Mouse (Mus musculus) small intestine, adult 2 months (tissue): ENCODE data around the gene Npdc1. TPM values are rescaled to one million over a fixed set of nuclear protein-coding genes. Genes with fewer than 3 reads are reported as not detected.
A peak's percentile ranks its signal among the peaks of the same experiment; 100 is the strongest.
"Not testable (repeated sequence)": the region's sequence is repeated elsewhere in the genome, so short reads cannot be mapped to it uniquely, and the experiment has no call there.

Experiments
- H3K27ac ChIP-seq: fragments of 200-500 bp; 2 replicates; pipeline ENCODE4 v1.5.1; 2012; ENCODE audit warnings: low read depth, low read length, control low read depth, inconsistent platforms; ENCODE audit not compliant: insufficient read depth
- H3K27me3 ChIP-seq: fragments of 200-500 bp; 2 replicates; pipeline ENCODE4 v1.6.1; 2012; ENCODE audit warnings: mild to moderate bottlenecking, moderate library complexity, low read length, inconsistent platforms; ENCODE audit not compliant: control insufficient read depth, insufficient read depth
- H3K36me3 ChIP-seq: fragments of 200-500 bp; 2 replicates; pipeline ENCODE4 v1.6.1; 2012; ENCODE audit warnings: mild to moderate bottlenecking, low read length, control low read depth, inconsistent platforms; ENCODE audit not compliant: control insufficient read depth, insufficient read depth
- H3K4me1 ChIP-seq: fragments of 200-500 bp; 2 replicates; pipeline ENCODE4 v1.6.1; 2012; ENCODE audit warnings: low read length, inconsistent platforms, mixed read lengths; ENCODE audit not compliant: control insufficient read depth, insufficient read depth, insufficient read length
- H3K4me3 ChIP-seq: fragments of 200-500 bp; 2 replicates; pipeline ENCODE4 v1.5.1; 2012; ENCODE audit warnings: low read depth, mild to moderate bottlenecking, control low read depth, inconsistent platforms, low read length, moderate library complexity
- CTCF ChIP-seq: fragments of 200-500 bp; IDR thresholded peaks from 2 replicates; pipeline ENCODE4 v1.5.1; 2012; ENCODE audit warnings: low read depth, mild to moderate bottlenecking, control low read depth, inconsistent platforms, low read length, moderate library complexity, mixed read lengths; ENCODE audit not compliant: insufficient replicate concordance, insufficient read length; ENCODE audit errors: extremely low read depth
- POLR2A ChIP-seq: fragments of 200-500 bp; IDR thresholded peaks from 2 replicates; pipeline ENCODE4 v1.6.1; 2012; ENCODE audit warnings: low read depth, mild to moderate bottlenecking, control low read depth, inconsistent platforms, low read length, moderate library complexity
- WGBS: fragments of 180-500 bp; shearing (Covaris S2); methylation state at CpG from one replicate; pipeline ENCODE4 v1.1.7; 2018; 5-methylcytosine and 5-hydroxymethylcytosine counted together
- polyA plus RNA-seq: library from polyadenylated mRNA; depleted of rRNA; stranded (reverse); fragments of >200 nt; gene quantifications from 2 replicates; pipeline ENCODE4 v1.2.3, GENCODE M21; 2012

Gene Npdc1
- polyA plus RNA-seq, 1 experiment, result 117 TPM

DNA sequence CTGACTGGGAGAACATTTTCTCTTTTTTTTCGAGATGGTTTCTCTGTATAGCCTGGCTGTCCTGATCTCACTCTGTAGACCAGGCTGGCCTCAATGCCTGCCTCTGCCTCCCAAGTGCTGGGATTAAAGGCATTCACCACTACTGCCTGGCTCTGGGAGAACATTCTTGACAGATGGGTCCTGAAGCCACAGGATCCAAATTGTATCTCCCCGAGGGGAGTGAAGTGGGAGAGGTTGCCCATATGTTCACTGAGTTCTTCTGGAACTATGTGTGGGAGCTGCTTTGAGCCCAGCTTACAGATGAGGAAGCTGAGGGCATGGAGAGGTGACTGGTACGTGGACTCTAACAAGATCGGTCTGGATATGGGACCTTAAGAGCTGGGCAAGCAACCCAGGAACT lies 4.8 kb downstream of the Npdc1 start:
- H3K4me3 ChIP-seq, result no peak overlapping the region; the same call in 1 of the 2 replicates
- no peak for TF ChIP-seq POLR2A
- no peak for TF ChIP-seq CTCF
- H3K36me3 ChIP-seq, result peaks cover 8% of the 10 kb centered on the region
- 82% methylated on average over 4 of the region's 4 CpGs for WGBS
- peaks cover 3% of the 10 kb centered on the region; the same call in 1 of the 2 replicates for H3K4me1 ChIP-seq
- H3K27ac ChIP-seq, result no peak overlapping the region
- no peaks in the 10 kb centered on the region for H3K27me3 ChIP-seq

DNA sequence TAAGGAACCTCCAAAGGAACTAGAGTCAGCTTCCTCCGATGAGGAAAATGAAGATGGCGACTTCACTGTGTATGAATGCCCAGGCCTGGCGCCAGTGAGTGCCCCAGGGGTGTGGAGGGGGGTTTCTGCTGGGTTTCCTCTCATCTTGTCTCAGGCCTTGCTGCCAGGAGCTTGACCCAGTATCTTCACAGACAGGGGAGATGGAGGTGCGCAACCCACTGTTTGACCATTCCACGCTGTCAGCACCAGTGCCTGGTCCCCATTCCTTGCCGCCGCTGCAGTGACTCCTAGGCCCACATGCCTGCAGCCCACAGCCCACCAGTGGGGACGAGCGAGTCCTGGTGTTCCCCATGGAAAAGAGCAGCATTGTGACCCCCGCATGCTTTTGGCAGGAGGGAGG lies 9.8 kb downstream of the Npdc1 start:
- Histone ChIP-seq H3K27me3 (no peaks in the 10 kb centered on the region), H3K4me3 (no peak overlapping the region), H3K27ac (no peak overlapping the region), H3K36me3 (peaks cover 9% of the 10 kb centered on the region), H3K4me1 (no peaks in the 10 kb centered on the region)
- WGBS, result 86% methylated on average over 10 of the region's 10 CpGs
- TF ChIP-seq CTCF (no peak), POLR2A (no peak)

DNA sequence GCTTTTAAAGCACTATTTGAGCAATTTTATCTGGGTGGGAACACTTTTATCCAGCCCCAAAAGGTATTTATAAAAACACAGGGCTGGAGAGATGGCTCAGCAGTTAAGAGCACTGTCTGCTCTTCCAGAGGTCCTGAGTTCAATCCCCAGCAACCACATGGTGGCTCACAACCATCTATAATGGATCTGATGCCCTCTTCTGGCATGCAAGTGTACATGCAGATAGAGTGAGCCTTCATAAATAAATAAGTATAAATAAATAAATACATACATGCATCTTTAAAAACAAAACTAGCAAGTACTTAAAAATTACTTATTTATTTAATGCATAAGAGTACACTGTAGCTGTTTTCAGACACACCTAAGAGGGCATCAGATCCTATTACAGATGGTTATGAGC lies 14.3 kb downstream of the Npdc1 start:
- H3K36me3 ChIP-seq, H3K4me3 ChIP-seq, H3K4me1 ChIP-seq, H3K27ac ChIP-seq, H3K27me3 ChIP-seq: not testable (repeated sequence)

DNA sequence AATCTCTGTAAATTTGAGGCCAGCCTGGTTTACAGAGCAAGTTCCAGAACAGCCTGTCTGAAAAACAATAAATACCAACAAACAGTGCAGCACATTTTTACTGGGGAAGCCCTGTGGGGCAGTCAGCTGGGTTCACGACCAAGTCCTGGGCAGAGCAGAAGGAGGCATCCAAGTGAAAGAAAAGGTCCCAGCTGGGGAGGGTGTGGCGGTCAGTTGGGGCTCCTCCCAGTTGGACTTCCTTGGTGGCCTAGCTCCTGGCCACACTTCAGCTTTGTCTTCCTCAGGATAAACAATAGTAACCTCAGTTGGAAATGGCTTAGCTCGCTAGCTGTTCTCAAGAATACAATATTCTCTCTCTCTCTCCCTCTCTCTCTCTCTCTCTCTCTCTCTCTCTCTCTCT lies 18.3 kb downstream of the Npdc1 start:
- no peak for TF ChIP-seq CTCF
- no peak for TF ChIP-seq POLR2A
- no peaks in the 10 kb centered on the region for H3K36me3 ChIP-seq
- no peaks in the 10 kb centered on the region for H3K27me3 ChIP-seq
- peaks cover 9% of the 10 kb centered on the region; the same call in 1 of the 2 replicates for H3K4me1 ChIP-seq
- no peak overlapping the region for H3K4me3 ChIP-seq
- no peak overlapping the region for H3K27ac ChIP-seq
- 32% methylated on average over 3 of the region's 3 CpGs for WGBS

DNA sequence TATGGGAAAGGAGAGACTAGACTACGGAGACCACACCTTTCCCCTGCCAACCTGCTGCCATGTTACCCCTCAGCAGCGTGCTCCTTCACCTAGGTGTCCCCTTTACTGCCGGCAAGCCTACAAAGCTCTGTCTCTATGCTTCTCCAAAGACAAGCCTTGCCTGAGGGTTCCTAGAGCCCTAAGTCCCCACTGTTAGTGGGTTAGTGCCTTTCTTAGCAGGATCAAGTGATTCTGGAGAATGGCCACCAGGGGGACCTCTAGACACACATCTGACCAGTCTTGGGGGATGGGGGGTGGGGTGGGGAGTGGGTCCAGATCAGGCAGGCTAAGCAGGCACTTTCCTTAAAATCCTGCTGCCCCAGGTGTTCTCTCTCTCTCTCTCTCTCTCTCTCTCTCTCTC lies 22.7 kb downstream of the Npdc1 start:
- TF ChIP-seq CTCF (peak; percentile 65; the same call in 1 of the 2 replicates), POLR2A (no peak)
- WGBS, result 28% methylated on average over 3 of the region's 3 CpGs
- Histone ChIP-seq H3K36me3 (no peaks in the 10 kb centered on the region), H3K27me3 (no peaks in the 10 kb centered on the region), H3K4me1 (peaks cover 17% of the 10 kb centered on the region), H3K27ac (no peak overlapping the region), H3K4me3 (no peak overlapping the region)

GRCm38 (mm10) chr2:25422587-25423410 lies 23.6 kb downstream of the Npdc1 start, which contains the start of gene Fut7:
Gene Fut7, plus strand, starts transcription at chr2:25423267.
- 40% methylated on average over 17 of the region's 17 CpGs for WGBS
- Histone ChIP-seq H3K4me1 (peaks cover 14% of the 10 kb centered on the region), H3K27me3 (no peaks in the 10 kb centered on the region), H3K27ac (no peak within 1 kb of the TSS), H3K4me3 (no peak within 1 kb of the TSS), H3K36me3 (no peaks in the 10 kb centered on the region)
- TF ChIP-seq CTCF, result no peak
- no peak for TF ChIP-seq POLR2A

DNA sequence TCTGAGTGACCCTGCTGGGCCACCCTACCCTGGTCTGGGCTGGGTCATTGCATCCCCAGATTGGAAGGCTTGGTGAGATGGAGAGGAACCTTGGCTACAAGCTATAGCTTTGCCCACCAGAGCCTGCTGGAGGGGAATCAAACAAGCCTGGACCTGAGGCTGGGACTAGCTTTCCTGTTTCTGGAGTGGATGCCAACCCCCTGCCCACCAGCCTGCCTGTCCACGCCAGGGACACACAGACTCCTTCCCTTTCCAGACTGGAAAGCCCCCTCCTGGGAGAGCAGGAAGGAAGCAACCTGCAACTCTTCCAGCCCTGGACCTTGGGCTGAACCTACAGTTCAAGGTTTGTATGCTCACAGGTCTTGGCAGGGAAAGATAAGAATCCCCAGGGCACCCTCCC lies 24.5 kb downstream of the Npdc1 start:
- Histone ChIP-seq H3K27ac (no peak overlapping the region), H3K4me1 (peaks cover 14% of the 10 kb centered on the region), H3K4me3 (no peak overlapping the region), H3K36me3 (no peaks in the 10 kb centered on the region), H3K27me3 (no peaks in the 10 kb centered on the region)
- 68% methylated on average over 1 of the region's 1 CpGs for WGBS
- no peak for TF ChIP-seq CTCF
- TF ChIP-seq POLR2A, result no peak

DNA sequence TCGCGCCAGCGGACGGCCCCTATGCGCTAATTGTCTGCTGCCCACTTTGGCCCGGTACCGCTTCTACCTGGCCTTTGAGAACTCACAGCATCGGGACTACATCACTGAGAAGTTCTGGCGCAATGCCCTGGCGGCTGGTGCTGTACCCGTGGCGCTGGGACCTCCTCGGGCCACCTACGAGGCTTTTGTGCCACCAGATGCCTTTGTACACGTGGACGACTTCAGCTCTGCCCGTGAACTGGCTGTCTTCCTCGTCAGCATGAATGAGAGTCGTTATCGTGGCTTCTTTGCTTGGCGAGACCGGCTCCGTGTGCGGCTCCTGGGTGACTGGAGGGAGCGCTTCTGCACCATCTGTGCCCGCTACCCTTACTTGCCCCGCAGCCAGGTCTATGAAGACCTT lies 26.3 kb downstream of the Npdc1 start:
- Histone ChIP-seq H3K27ac (no peak overlapping the region), H3K4me3 (no peak overlapping the region), H3K4me1 (peaks cover 14% of the 10 kb centered on the region), H3K36me3 (no peaks in the 10 kb centered on the region), H3K27me3 (no peaks in the 10 kb centered on the region)
- no peak for TF ChIP-seq CTCF
- no peak for TF ChIP-seq POLR2A
- 64% methylated on average over 27 of the region's 27 CpGs for WGBS
